Mouse (Mus musculus): ENCODE results near the gene Reg2. TPM values are rescaled to one million over a fixed set of nuclear protein-coding genes. Genes with fewer than 3 reads are reported as not detected.
"Not testable (repeated sequence)": the region's sequence is repeated elsewhere in the genome, so short reads cannot be mapped to it uniquely, and the experiment has no call there.

The Reg2 gene
- not detected in 2 replicates for polyA plus RNA-seq (2015; fragmentation: Nextera tagmentation; extraction: Ambion mirVana)

DNA sequence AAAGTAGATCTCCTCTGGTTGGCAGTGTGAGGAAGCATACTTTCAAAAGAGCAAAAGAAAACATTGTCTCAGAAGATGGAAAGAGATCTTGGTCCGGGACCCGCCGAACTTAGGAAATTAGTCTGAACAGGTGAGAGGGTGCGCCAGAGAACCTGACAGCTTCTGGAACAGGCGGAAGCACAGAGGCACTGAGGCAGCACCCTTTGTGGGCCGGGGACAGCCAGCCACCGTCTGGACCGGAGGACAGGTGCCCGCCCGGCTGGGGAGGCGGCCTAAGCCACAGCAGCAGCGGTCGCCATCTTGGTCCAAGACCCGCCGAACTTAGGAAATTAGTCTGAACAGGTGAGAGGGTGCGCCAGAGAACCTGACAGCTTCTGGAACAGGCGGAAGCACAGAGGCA is at the start of gene Reg2:
Gene Reg2 (plus strand): TSS at position 301 of the 400 bp plus-strand sequence.
- not testable (repeated sequence) for H3K36me3 ChIP-seq (ENCODE audit: insufficient read depth, low read length); H3K9ac ChIP-seq (replicated peaks; ENCODE audit: low read length); H3K27me3 ChIP-seq (ENCODE audit: insufficient read depth, low read length); H3K4me2 ChIP-seq (replicated peaks; ENCODE audit: low read depth, low read length); ATAC-seq (ENCODE audit: low FRiP score, low TSS enrichment); H3K4me3 ChIP-seq (ENCODE audit: low read length); H3K9me3 ChIP-seq (ENCODE audit: low read length); H3K27ac ChIP-seq (ENCODE audit: low read length); H3K4me1 ChIP-seq (ENCODE audit: insufficient read depth, low read length)
- WGBS, result 96% methylated on average over 4 of the region's 17 CpGs

DNA sequence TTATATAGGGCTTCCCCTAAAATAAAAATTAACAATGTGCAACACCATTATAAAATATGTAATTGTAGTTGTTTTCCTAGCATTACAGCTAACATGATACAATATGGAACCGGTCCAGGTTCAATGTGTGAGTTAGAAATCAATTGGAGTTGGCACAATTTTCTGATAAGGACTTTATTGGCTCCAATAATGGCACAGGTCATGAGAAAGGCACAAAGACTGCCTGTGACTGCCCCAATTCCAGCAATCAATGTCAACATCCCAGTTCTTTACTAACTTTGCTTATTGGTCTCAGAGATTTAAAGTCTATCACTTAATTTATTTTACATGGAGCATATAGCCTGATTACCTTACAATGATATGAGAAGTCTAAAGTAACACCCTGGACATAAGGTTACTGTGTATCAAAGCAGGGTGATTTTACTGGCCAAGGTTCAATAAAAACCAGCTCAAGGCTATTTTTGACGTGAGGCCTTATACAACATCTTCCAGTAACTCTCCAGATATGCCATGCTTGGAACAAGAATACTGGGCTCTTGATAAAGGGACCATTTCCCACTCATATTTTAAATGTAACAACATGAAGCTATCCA is 33.4 kb upstream of the Reg2 start:
- Histone ChIP-seq H3K36me3 (ENCODE audit: insufficient read depth, low read length) (no peaks in the 10 kb centered on the region), H3K9me3 (ENCODE audit: low read length) (no peaks in the 10 kb centered on the region), H3K4me3 (ENCODE audit: low read length) (no peak overlapping the region), H3K27me3 (ENCODE audit: insufficient read depth, low read length) (no peaks in the 10 kb centered on the region), H3K4me1 (ENCODE audit: insufficient read depth, low read length) (no peaks in the 10 kb centered on the region), H3K9ac (replicated peaks; ENCODE audit: low read length) (no peak overlapping the region), H3K4me2 (replicated peaks; ENCODE audit: low read depth, low read length) (no peak overlapping the region), H3K27ac (ENCODE audit: low read length) (no peak overlapping the region)
- 56% methylated on average over 2 of the region's 2 CpGs for WGBS
- ATAC-seq (ENCODE audit: low FRiP score, low TSS enrichment), result no peak

DNA sequence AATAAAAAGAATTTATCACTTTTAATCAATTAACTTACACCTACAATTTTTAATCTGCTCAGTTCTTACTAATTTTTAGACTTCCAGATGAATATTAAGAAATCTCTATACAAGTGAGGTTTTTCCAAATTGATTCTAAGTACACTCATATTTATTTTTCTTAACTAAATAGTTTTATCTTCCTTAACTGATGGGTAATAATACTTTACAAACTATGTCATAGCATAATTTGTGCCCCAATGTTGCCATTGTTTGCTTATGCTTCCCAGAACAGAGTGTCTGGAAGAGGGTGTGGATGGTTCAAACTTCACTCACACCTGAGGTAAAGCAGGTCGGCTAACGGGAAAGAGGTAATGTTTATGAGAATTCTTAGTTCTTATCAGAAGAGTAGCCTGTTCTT is 25.1 kb upstream of the Reg2 start, which contains the start of gene Reg3b:
Gene Reg3b (plus strand): TSS at position 301 of the 400 bp plus-strand sequence.
- Histone ChIP-seq H3K9me3 (ENCODE audit: low read length) (no peaks in the 10 kb centered on the region), H3K27me3 (ENCODE audit: insufficient read depth, low read length) (no peaks in the 10 kb centered on the region), H3K4me1 (ENCODE audit: insufficient read depth, low read length) (no peaks in the 10 kb centered on the region), H3K9ac (replicated peaks; ENCODE audit: low read length) (no peak within 1 kb of the TSS), H3K4me3 (ENCODE audit: low read length) (no peak within 1 kb of the TSS), H3K27ac (ENCODE audit: low read length) (no peak within 1 kb of the TSS), H3K4me2 (replicated peaks; ENCODE audit: low read depth, low read length) (no peak within 1 kb of the TSS), H3K36me3 (ENCODE audit: insufficient read depth, low read length) (no peaks in the 10 kb centered on the region)
- WGBS, result 84% methylated on average over 2 of the region's 2 CpGs
- ATAC-seq (ENCODE audit: low FRiP score, low TSS enrichment), result no peak

DNA sequence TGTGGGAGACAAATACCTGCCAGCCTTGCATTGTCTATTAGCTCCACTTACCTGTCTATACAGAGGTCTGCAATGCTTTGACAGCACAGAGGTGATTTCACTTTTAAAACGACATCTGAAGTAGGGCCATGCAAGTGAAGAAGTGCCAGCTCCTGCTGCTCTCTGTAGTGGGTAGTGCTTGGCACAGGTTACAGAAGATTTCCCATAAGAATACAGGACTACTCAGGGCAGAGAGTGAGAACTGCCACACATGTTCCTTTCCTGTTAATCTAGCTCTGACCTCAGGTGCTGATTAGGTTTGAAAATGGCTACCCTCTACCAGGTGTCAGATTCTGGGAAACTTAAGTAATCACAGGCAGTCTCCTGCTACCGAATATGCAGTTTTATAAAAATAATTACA is 16.7 kb upstream of the Reg2 start, which contains the start of gene Reg3d:
Gene Reg3d (minus strand): TSS at position 101 of the 400 bp plus-strand sequence.
- ATAC-seq (ENCODE audit: low FRiP score, low TSS enrichment), result no peak
- Histone ChIP-seq H3K9me3 (ENCODE audit: low read length) (no peaks in the 10 kb centered on the region), H3K27ac (ENCODE audit: low read length) (no peak within 1 kb of the TSS), H3K36me3 (ENCODE audit: insufficient read depth, low read length) (no peaks in the 10 kb centered on the region), H3K4me3 (ENCODE audit: low read length) (no peak within 1 kb of the TSS), H3K4me2 (replicated peaks; ENCODE audit: low read depth, low read length) (no peak within 1 kb of the TSS), H3K4me1 (ENCODE audit: insufficient read depth, low read length) (no peaks in the 10 kb centered on the region), H3K27me3 (ENCODE audit: insufficient read depth, low read length) (no peaks in the 10 kb centered on the region), H3K9ac (replicated peaks; ENCODE audit: low read length) (no peak within 1 kb of the TSS)
- 69% methylated on average over 2 of the region's 2 CpGs for WGBS

DNA sequence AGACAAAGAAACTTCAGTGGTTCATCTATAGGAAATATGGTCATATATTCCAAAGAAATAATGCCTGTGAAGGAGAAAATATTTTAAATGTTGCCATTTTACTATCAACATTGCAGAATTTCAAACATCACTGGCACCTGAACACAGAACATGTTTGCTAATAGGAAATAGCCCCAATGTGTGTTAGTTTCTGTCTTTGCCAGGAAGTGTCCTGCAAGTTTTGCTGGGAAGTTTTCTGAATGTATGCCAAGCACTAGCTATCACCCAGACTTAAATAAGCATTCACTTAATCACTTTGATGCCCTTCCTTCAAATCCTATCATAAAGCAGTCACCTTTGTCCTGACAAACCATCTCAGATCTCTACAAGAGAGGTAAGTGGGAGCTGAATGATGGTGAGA is 15.0 kb upstream of the Reg2 start, which contains the start of gene Reg3a:
Gene Reg3a (plus strand): TSS at position 301 of the 400 bp plus-strand sequence.
- Histone ChIP-seq H3K9me3 (ENCODE audit: low read length) (no peaks in the 10 kb centered on the region), H3K9ac (replicated peaks; ENCODE audit: low read length) (no peak within 1 kb of the TSS), H3K4me2 (replicated peaks; ENCODE audit: low read depth, low read length) (no peak within 1 kb of the TSS), H3K27me3 (ENCODE audit: insufficient read depth, low read length) (no peaks in the 10 kb centered on the region), H3K4me1 (ENCODE audit: insufficient read depth, low read length) (no peaks in the 10 kb centered on the region), H3K36me3 (ENCODE audit: insufficient read depth, low read length) (no peaks in the 10 kb centered on the region), H3K27ac (ENCODE audit: low read length) (no peak within 1 kb of the TSS), H3K4me3 (ENCODE audit: low read length) (no peak within 1 kb of the TSS)
- no peak for ATAC-seq (ENCODE audit: low FRiP score, low TSS enrichment)

DNA sequence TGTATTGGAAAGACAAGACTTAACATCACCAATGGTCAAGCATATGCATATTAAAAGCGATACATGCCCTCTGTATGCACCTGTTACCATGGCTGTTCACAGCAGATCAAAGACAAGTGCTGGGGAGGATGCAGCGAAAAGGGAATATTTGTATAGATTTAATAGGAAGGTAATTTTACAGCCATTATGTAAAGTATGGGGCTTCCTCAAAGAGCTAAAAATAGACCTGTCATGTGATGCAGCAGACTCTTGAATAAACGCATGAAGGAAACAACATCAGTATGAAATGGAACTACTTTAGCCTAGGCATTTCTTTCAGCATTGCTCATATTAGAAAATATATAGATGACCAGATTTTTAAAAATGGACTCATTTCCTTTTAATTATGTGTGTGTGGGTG is 9.8 kb upstream of the Reg2 start:
- WGBS, result 90% methylated on average over 3 of the region's 3 CpGs
- no peak for ATAC-seq (ENCODE audit: low FRiP score, low TSS enrichment)
- no peaks in the 10 kb centered on the region for H3K9me3 ChIP-seq (ENCODE audit: low read length)

DNA sequence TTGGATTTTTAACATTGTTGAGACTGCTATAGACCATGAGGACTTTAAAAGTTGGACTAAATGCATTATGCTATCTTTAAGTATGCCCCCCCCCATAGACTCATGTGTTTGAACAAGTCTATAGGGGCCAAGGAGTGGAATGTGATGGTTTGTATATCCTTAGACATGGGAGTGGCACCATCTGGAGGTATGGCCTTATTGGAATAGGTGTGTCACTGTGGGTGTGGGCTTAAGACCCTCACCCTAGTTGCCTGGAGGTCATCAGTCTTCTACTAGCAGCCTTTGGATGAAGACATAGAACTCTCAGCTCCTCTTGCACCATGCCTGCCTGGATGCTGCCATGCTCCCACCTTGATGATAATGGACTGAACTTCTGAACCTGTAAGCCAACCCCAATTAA is 27.0 kb downstream of the Reg2 start, which contains the start of gene Reg1:
Gene Reg1 (plus strand): TSS at position 301 of the 400 bp plus-strand sequence.
- H3K27ac ChIP-seq (ENCODE audit: low read length); ATAC-seq (ENCODE audit: low FRiP score, low TSS enrichment); H3K4me2 ChIP-seq (replicated peaks; ENCODE audit: low read depth, low read length); H3K9me3 ChIP-seq (ENCODE audit: low read length); H3K27me3 ChIP-seq (ENCODE audit: insufficient read depth, low read length); H3K36me3 ChIP-seq (ENCODE audit: insufficient read depth, low read length); H3K4me1 ChIP-seq (ENCODE audit: insufficient read depth, low read length); H3K9ac ChIP-seq (replicated peaks; ENCODE audit: low read length); H3K4me3 ChIP-seq (ENCODE audit: low read length): not testable (repeated sequence)

More for the DNA sequence above, 9.8 kb upstream of the Reg2 start:
- H3K4me3 ChIP-seq (ENCODE audit: low read length), result no peak overlapping the region
- H3K27ac ChIP-seq (ENCODE audit: low read length), result no peak overlapping the region
- no peak overlapping the region for H3K9ac ChIP-seq (replicated peaks; ENCODE audit: low read length)
- H3K36me3 ChIP-seq (ENCODE audit: insufficient read depth, low read length), result no peaks in the 10 kb centered on the region
- no peaks in the 10 kb centered on the region for H3K4me1 ChIP-seq (ENCODE audit: insufficient read depth, low read length)
- H3K27me3 ChIP-seq (ENCODE audit: insufficient read depth, low read length), result no peaks in the 10 kb centered on the region
- no peak overlapping the region for H3K4me2 ChIP-seq (replicated peaks; ENCODE audit: low read depth, low read length)

DNA sequence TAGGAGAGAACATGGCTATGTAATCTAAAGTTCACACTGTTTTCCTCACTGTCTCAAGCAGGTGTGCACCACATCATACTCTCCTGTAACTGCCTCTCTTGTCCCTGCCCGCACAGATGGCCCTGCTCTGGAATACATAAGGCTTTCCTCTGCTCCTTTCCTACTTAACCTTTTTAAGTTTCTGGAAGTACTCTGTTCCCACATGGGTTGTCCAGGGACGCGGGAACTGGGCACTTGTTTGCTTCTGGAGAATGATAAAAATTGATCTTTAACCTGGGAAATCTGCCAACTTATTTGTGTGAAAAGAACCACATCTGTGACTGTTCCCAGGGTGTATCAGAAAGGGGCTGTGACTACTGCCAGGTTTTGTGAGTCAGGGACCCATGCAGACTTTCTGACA is 30.1 kb downstream of the Reg2 start:
- no peak for ATAC-seq (ENCODE audit: low FRiP score, low TSS enrichment)
- WGBS, result 90% methylated on average over 3 of the region's 3 CpGs
- H3K4me2 ChIP-seq (replicated peaks; ENCODE audit: low read depth, low read length), result no peak overlapping the region

DNA sequence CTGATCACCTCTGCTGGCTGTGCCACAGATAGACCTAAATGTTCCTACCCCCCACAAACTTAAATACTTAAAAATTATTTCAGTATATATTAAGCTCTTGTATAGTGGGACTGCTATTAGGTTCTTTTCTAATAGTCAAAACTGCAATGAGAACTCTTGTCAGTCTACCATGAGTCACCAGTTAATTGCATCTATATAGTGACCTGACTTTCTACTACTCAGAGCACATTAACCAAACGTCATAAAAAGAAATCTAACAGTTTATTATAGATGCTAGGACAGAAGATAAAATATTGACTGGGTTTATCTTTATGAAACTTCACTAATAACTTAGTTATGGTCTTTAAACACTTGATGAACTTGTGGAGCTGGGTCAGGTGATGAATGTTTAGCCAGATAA is 51.8 kb downstream of the Reg2 start:
- Histone ChIP-seq H3K36me3 (ENCODE audit: insufficient read depth, low read length) (no peaks in the 10 kb centered on the region), H3K4me3 (ENCODE audit: low read length) (no peak overlapping the region), H3K27me3 (ENCODE audit: insufficient read depth, low read length) (no peaks in the 10 kb centered on the region), H3K27ac (ENCODE audit: low read length) (no peak overlapping the region), H3K4me2 (replicated peaks; ENCODE audit: low read depth, low read length) (no peak overlapping the region), H3K9me3 (ENCODE audit: low read length) (no peaks in the 10 kb centered on the region), H3K4me1 (ENCODE audit: insufficient read depth, low read length) (no peaks in the 10 kb centered on the region), H3K9ac (replicated peaks; ENCODE audit: low read length) (no peak overlapping the region)
- 58% methylated on average over 1 of the region's 1 CpGs for WGBS
- ATAC-seq (ENCODE audit: low FRiP score, low TSS enrichment), result no peak

More for the DNA sequence above, 30.1 kb downstream of the Reg2 start:
- no peaks in the 10 kb centered on the region for H3K4me1 ChIP-seq (ENCODE audit: insufficient read depth, low read length)
- H3K27me3 ChIP-seq (ENCODE audit: insufficient read depth, low read length), result no peaks in the 10 kb centered on the region
- H3K9ac ChIP-seq (replicated peaks; ENCODE audit: low read length), result no peak overlapping the region
- H3K9me3 ChIP-seq (ENCODE audit: low read length), result no peaks in the 10 kb centered on the region; the same call in 1 of the 2 replicates
- H3K36me3 ChIP-seq (ENCODE audit: insufficient read depth, low read length), result no peaks in the 10 kb centered on the region
- H3K27ac ChIP-seq (ENCODE audit: low read length), result no peak overlapping the region
- H3K4me3 ChIP-seq (ENCODE audit: low read length), result no peak overlapping the region

DNA sequence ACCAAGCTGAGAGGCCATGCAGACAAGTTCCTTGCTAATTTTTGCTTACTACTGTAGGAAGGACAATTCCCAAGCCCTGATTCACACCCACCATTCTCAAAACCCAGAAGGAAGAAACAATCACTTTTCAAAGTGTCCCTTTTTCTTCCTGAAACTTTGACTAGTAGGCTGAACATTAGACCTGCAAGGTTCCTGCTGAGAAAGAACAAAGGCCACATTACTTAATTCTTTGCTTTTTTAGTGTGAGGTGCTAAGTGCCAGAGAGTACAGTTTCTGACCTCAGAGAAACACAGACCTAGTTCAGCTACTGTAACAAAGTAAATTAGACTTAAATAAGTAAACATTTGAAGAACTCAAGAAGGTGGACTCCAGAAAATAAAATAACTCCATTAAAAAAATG is 53.0 kb downstream of the Reg2 start:
- no peaks in the 10 kb centered on the region for H3K36me3 ChIP-seq (ENCODE audit: insufficient read depth, low read length)
- ATAC-seq (ENCODE audit: low FRiP score, low TSS enrichment), result no peak
- no peaks in the 10 kb centered on the region for H3K4me1 ChIP-seq (ENCODE audit: insufficient read depth, low read length)
- no peak overlapping the region for H3K4me3 ChIP-seq (ENCODE audit: low read length)
- no peak overlapping the region for H3K27ac ChIP-seq (ENCODE audit: low read length)
- no peaks in the 10 kb centered on the region for H3K9me3 ChIP-seq (ENCODE audit: low read length)
- H3K4me2 ChIP-seq (replicated peaks; ENCODE audit: low read depth, low read length), result no peak overlapping the region
- no peak overlapping the region for H3K9ac ChIP-seq (replicated peaks; ENCODE audit: low read length)
- no peaks in the 10 kb centered on the region for H3K27me3 ChIP-seq (ENCODE audit: insufficient read depth, low read length)
